Mouse (Mus musculus) R1 (cell line): ENCODE measurements around the gene Atp5b.
A peak's percentile ranks its signal among the peaks of the same experiment; 100 is the strongest.

Source experiments
- DNase-seq: peaks from one replicate; pipeline ENCODE4 v3.0.0-alpha.2; 2018; ENCODE audit warnings: low read depth, low spot score

Atp5b gene

GRCm38 (mm10) chr10:128096693-128097586, 13.9 kb downstream of the Atp5b start:
- peak; percentile 90 for DNase-seq

DNA sequence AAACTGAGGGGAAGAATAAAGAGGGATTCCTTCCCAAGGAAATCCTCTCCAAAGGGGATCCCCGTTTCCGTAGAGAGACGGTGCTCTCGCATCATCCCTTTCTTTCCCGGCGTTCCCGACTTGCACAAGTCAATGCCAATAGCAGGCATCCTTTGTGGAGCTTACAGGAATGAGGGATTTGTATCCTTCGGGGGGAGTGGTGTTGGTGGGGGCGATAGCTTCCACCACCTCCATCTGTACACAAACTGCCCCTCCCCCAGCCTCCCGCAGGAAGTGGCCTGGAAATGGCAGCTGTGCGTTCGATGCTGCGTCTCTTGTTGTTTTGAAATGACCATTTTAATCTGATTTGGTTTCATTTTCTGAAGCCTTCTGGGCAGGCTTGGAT, 14.5 kb downstream of the Atp5b start:
- DNase-seq: peak; percentile 68

DNA sequence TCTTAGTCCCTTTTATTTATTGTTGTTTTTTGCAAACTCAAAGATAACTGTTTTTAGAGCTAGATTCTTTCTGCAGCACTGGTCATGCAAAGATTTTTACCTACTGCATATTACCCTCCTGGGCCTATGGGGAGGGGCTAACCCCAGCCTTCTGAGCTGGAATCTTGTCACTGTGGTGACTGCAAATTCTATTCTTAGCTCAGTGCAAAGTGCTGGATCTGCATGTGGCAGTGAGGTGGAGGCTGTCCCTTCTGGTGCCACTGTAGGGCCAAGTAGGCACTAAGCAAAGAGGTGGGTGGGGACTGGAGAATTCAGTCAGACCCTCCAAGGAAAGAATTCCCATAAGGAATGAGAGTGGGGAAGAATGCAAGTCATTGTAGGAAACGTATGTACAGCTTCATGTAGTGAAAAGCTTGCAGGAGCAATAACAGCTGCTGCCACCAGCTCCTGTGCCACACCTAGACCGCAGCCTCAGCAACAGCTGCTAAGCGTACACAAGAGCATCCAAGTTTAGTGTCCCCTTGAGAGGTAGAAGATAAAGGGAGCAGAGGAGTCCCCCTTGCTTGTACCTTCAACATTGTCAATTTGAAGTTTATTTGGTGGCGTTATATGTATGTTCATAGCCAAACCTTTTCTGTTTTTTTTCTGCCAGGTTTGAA, 27.2 kb downstream of the Atp5b start:
- DNase-seq: no peak

GRCm38 (mm10) chr10:128111227-128111626, 28.2 kb downstream of the Atp5b start:
- no peak for DNase-seq

DNA sequence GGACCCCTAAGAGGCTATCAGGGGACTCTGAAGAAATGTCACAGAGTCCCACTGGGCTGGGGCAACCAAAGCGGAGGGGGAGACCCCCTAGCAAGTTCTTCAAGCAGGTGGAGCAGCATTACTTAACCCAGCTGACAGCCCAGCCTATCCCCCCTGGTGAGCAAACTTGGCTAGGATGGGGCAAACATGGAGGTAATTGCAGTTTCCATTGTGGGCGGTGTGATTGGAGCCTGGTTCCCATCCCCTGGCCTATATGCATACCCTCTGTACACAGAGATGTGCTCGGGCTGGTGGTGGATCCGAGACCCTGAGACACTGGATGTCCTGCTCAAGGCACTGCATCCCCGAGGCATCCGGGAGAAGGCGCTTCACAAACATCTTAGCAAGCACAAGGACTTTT, 40.8 kb downstream of the Atp5b start:
- DNase-seq: no peak

DNA sequence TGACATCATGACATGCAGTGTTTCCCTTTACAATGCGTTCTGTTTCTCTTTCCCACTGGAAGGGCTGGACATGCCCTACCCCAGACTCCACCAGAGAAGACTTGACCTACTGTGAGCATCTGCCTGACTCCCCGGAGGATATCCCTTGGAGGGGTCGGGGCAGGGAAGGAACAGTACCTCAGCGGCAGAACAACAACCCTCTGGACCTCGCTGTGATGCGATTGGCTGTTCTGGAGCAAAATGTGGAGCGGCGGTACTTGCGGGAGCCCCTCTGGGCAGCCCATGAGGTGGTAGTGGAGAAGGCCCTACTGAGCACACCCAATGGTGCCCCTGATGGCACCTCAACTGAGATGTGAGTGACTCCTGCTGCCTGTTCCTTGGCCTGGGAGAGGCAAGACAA, 41.8 kb downstream of the Atp5b start:
- no peak for DNase-seq

DNA sequence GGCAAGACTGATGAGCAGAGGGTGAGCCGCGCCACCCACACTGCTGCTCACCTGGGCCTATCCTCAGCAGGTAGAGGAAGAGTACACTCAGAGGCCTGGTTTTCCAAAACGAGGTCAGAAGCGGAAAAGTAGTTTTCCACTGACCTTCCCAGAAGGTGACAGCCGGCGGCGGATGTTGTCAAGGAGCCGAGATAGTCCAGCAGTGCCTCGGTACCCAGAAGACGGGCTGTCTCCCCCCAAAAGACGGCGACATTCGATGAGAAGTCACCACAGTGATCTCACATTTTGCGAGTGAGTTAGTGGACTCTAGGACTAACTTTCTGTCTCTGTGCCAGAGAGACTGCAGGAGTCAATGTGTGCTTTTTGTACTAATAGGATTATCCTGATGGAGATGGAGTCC, 42.9 kb downstream of the Atp5b start:
- no peak for DNase-seq

- no peak for DNase-seq
Measured at GRCm38 (mm10) chr10:128127497-128127896, 44.4 kb downstream of the Atp5b start.

GRCm38 (mm10) chr10:128128143-128128542, 45.1 kb downstream of the Atp5b start:
- DNase-seq: peak; percentile 40

- DNase-seq: no peak
Measured at GRCm38 (mm10) chr10:128131297-128131696, 48.2 kb downstream of the Atp5b start.

DNA sequence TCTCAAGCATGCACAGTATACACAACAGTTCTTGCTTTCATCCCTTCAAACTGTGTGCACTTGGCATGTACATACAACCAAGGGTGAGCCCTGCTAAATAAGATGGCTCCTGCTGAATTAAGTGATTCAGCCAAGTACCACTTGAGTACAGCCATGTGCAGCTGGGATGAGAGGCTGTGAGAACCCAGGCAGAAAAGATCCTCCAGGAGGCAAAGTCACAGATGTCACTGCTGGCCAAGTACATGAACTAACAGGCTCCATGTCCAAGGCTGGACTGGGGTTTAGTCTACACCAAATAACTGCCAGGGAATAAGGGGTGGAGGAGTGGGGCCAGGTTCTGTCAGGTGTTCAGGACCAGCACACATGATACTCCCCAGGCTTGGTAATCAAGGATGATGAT, 48.7 kb downstream of the Atp5b start:
- no peak for DNase-seq

GRCm38 (mm10) chr10:128133650-128134332, 50.7 kb downstream of the Atp5b start:
- peak; percentile 65 for DNase-seq

- no peak for DNase-seq
Measured at GRCm38 (mm10) chr10:128135374-128135773, 52.3 kb downstream of the Atp5b start.
